Mouse (Mus musculus): Measurements from ENCODE around the gene Slc4a8. TPM values are rescaled to one million over a fixed set of nuclear protein-coding genes. Genes with fewer than 3 reads are reported as not detected.

The Slc4a8 gene
- total RNA-seq, 2 experiments from 2014 or later: 84.1 to 84.7 TPM

DNA sequence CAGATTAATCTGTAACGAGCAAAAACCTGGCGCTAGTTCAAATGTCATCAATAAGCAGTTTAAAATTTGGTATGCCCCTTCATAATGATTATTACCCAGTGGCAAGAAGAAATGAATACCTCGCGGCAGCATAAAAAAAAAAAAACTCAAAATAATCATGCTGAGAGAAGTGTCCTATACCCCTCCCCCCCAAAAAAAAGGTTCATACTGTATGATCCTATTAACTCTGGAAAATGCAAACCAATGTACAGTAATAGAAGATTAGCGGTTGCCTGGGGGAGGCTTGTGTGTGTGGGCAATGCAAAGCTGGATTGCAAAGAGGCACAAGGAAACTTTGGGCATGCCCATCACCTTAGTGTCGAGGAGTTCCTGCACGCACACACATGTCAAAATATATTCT, 108.0 kb downstream of the Slc4a8 start, which contains the start of gene Scn8a:
TSS of gene Scn8a (plus strand) at position 301 of the 400 bp plus-strand sequence.
- intact Hi-C loops (cut with DNase I): no loop called here
- no peak for DNase-seq (ENCODE audit: extremely low spot score in 1 of 2, low spot score in 2 of 2)

DNA sequence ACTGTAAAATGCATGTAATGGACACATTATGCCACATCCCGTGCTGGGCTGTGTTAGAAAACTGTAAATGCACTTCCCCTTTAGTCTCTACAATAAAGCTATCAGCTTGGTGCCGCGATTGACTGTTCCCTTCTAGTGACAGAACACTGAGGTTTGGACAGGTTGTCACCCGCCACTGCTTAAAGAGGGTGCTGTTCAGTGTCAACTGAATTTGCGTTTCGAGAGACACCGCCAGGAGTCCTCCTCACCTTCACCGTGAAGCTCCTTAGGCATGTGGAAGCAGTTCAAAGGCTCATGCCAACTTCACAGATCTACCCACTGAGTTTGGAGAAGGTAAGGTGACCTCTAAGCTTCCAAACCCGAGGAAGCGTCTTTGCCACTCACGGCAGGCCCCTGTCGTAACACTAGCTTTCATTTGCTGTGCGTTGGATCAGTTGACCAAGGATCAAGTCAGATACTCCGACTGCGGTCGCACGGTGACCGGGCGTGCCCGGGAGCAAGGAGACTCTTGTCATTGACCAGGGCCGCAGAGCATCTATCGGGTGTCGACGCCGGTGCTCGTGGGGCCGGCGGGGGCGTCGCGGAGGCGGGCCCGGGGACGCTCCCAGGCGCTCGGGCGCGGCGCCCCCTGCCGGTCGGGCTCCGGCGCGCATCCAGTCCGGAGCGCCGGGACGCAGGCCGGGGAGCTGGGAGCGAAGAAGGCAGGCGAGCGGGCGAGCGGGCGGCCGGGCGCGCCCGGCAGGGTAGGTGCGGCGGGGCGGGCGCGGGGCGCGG, 108.6 kb downstream of the Slc4a8 start:
- intact Hi-C loops (cut with DNase I): loop anchor here (5.0 kb wide), 1 partner anchor 92 kb away; no protein-coding TSS in a partner anchor
- DNase-seq (ENCODE audit: extremely low spot score in 1 of 2, low spot score in 2 of 2): peak; percentile 61 to 80

DNA sequence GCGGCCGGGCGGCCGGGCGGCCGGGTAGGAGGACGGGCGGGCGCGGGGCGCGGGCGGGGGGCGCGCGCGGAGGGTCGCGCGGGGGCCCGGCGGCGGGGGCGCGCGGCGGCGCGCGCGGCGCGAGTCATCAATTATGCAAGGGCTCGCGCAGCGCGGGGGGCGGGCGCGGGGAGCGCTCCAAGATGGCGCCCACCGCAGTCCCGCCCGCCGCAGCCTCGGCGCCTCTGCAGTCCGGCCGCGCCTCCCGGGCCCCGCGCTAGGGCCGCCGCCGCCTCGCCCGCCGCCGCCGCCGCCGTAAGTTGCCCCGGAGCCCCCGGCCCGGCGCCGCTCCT, 109.2 kb downstream of the Slc4a8 start:
- intact Hi-C loops (cut with DNase I): loop anchor here (5.0 kb wide), 1 partner anchor 92 kb away; no protein-coding TSS in a partner anchor
- peak; percentile 52 to 84 for DNase-seq (ENCODE audit: extremely low spot score in 1 of 2, low spot score in 2 of 2)

DNA sequence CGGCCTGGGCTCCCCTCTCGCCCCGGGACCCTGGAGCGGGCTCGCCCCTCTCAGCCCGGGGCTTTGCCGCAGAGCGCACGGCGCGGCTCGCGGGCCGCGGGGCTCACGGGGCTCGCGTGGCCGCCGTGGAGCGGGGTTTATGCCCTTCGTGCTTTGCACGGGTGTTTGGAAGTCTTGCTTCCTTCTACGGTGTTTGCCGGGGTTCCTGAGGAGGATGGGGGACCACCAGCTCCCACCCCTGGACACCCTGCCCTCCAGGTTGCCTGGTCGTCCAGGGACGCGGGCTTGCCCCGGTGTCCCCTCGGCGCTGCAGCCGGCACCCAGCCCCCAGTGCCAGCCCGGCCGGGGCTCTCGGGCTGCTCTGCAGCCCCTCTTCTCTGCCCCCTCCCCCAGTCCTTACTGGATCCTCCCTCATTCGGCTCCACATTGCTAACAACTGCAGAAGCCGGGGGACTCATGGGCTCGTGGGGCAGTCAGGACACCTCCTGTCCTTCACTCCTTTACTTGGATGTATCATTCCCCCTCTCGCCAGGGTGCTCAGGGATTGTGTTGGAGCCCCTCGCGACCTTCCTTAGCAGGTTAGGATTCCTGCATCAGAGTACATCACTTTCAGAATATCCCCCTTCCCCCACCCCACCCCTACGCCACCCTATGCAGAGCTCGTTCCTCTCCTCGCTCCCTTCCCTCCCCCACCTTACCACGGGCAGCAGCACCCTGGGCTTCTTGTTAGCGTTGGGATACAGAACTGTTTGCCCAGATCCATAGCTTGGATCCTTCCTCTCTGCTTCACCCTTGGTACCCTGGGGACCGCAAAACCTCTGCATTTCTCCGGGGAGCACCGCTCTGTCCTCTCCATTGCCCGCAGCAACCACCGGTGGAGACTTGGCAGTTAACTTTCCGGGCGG, 109.8 kb downstream of the Slc4a8 start:
- intact Hi-C loops (cut with DNase I): loop anchor here (5.0 kb wide), 1 partner anchor 91 kb away; no protein-coding TSS in a partner anchor
- peak in 1 of 2 experiments; percentile 50 for DNase-seq (ENCODE audit: extremely low spot score in 1 of 2, low spot score in 2 of 2)

DNA sequence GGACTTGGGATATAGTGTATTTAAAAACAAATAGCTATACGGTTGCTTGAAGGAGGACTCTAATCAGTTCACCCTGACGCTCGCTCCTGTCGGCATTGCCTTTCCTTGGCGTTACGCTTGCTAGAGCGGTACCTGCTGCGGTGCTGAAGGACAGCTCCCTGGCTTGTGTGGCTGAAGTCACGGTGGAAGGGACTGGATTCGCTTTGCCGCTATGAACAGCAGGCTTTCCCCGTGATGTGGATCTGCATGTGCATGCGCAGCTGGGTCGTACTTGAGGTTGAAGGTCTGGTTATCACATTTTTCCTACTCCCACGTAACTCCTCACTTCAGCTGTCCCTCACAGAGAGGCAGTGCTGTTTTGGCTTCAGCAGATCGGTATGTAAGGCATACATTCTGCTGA, 111.6 kb downstream of the Slc4a8 start:
- intact Hi-C loops (cut with DNase I): loop anchor here (5.0 kb wide), 1 partner anchor 89 kb away; no protein-coding TSS in a partner anchor
- peak in 1 of 2 experiments; percentile 75 for DNase-seq (ENCODE audit: extremely low spot score in 1 of 2, low spot score in 2 of 2)

Other genes starting within 250 kb of the Slc4a8 start
- 10 to 100 TPM; 31.0 to 31.5 TPM for gene Tfcp2, start 209.7 kb upstream of the Slc4a8 start, total RNA-seq (2021)
- gene Pou6f1, start 161.8 kb upstream of the Slc4a8 start, total RNA-seq (2021): 100 to 1,000 TPM; 102 to 120 TPM
- gene Dazap2, start 146.4 kb upstream of the Slc4a8 start, total RNA-seq (2021): 10 to 100 TPM; 75.3 to 76.8 TPM
- 1 to 10 TPM; 2.4 to 2.6 TPM for gene Smagp, start 124.8 kb upstream of the Slc4a8 start, total RNA-seq (2021)
- 1 to 10 TPM; 5.1 to 5.6 TPM for gene Bin2, start 92.2 kb upstream of the Slc4a8 start, total RNA-seq (2021)
- 1 to 10 TPM; 1.6 to 2.2 TPM for gene Cela1, start 73.8 kb upstream of the Slc4a8 start, total RNA-seq (2021)
- under 1 TPM; 0.47 to 0.69 TPM for gene Galnt6, start 32.4 kb upstream of the Slc4a8 start, total RNA-seq (2021)
- 100 to 1,000 TPM; 164 to 171 TPM for gene Scn8a, start 108.1 kb downstream of the Slc4a8 start, total RNA-seq (2021)

Measured in left cerebral cortex, postnatal 10 days (tissue).